Mouse (Mus musculus): ENCODE measurements around the gene Slc16a7.

- TF ChIP-seq CTCF (IDR thresholded peaks at IDR 0.05; ENCODE audit: low read depth, low read length): no peak
- no peak for TF ChIP-seq POLR2AphosphoS5 (IDR thresholded peaks at IDR 0.05; ENCODE audit: insufficient replicate concordance, low read depth, low read length)
- TF ChIP-seq GATA1 (IDR thresholded peaks at IDR 0.05; ENCODE audit: borderline replicate concordance, low read length): no peak
These were observed 103.9 kb downstream of the Slc16a7 start for GRCm38 (mm10) chr10:125285386-125285785.
